Mouse (Mus musculus) kidney, adult 11 months (tissue): ENCODE data around the gene Pik3c2g.

Source experiments
- DNase-seq: peaks from one replicate; pipeline ENCODE4 v3.0.0; 2022

The Pik3c2g gene

GRCm38 (mm10) chr6:139735708-139736626 is 148.9 kb downstream of the Pik3c2g start:
- no peak for DNase-seq

GRCm38 (mm10) chr6:139738350-139738749 is 151.3 kb downstream of the Pik3c2g start:
- no peak for DNase-seq

GRCm38 (mm10) chr6:139742693-139743432 is 155.8 kb downstream of the Pik3c2g start:
- DNase-seq: no peak

GRCm38 (mm10) chr6:139746758-139747479 is 159.9 kb downstream of the Pik3c2g start:
- DNase-seq: no peak

GRCm38 (mm10) chr6:139748091-139748771 is 161.2 kb downstream of the Pik3c2g start:
- DNase-seq: no peak

GRCm38 (mm10) chr6:139750599-139750998 is 163.6 kb downstream of the Pik3c2g start:
- DNase-seq: no peak

- DNase-seq: no peak
Observed at GRCm38 (mm10) chr6:139751022-139751421, 164.0 kb downstream of the Pik3c2g start.

GRCm38 (mm10) chr6:139757876-139758275 is 170.9 kb downstream of the Pik3c2g start:
- no peak for DNase-seq

- no peak for DNase-seq
Observed at GRCm38 (mm10) chr6:139760978-139761377, 174.0 kb downstream of the Pik3c2g start.

GRCm38 (mm10) chr6:139764398-139764797 is 177.4 kb downstream of the Pik3c2g start:
- no peak for DNase-seq

GRCm38 (mm10) chr6:139769744-139770473 is 182.9 kb downstream of the Pik3c2g start:
- DNase-seq: no peak

- no peak for DNase-seq
Observed at GRCm38 (mm10) chr6:139770535-139770934, 183.5 kb downstream of the Pik3c2g start.

- no peak for DNase-seq
Observed at GRCm38 (mm10) chr6:139777576-139778282, 190.7 kb downstream of the Pik3c2g start.

- DNase-seq: no peak
Observed at GRCm38 (mm10) chr6:139780028-139780427, 193.0 kb downstream of the Pik3c2g start.

- no peak for DNase-seq
Observed at GRCm38 (mm10) chr6:139789479-139789878, 202.5 kb downstream of the Pik3c2g start.

GRCm38 (mm10) chr6:139799541-139800226 is 212.7 kb downstream of the Pik3c2g start:
- DNase-seq: no peak

GRCm38 (mm10) chr6:139821916-139822315 is 234.9 kb downstream of the Pik3c2g start:
- DNase-seq: peak; percentile 3

- DNase-seq: no peak
Observed at GRCm38 (mm10) chr6:139838239-139838638, 251.2 kb downstream of the Pik3c2g start.

- DNase-seq: no peak
Observed at GRCm38 (mm10) chr6:139838713-139839112, 251.7 kb downstream of the Pik3c2g start.

- no peak for DNase-seq
Observed at GRCm38 (mm10) chr6:139839907-139840306, 252.9 kb downstream of the Pik3c2g start.

- DNase-seq: no peak
Observed at GRCm38 (mm10) chr6:139841272-139841671, 254.3 kb downstream of the Pik3c2g start.
